Mouse (Mus musculus): ENCODE data around the gene Pdcd5. TPM values are rescaled to one million over a fixed set of nuclear protein-coding genes. Genes with fewer than 3 reads are reported as not detected.

Pdcd5 gene
- 257 and 263 TPM in 2 replicates for polyA plus RNA-seq (2016; fragmentation: Nextera tagmentation; extraction: Ambion mirVana)

DNA sequence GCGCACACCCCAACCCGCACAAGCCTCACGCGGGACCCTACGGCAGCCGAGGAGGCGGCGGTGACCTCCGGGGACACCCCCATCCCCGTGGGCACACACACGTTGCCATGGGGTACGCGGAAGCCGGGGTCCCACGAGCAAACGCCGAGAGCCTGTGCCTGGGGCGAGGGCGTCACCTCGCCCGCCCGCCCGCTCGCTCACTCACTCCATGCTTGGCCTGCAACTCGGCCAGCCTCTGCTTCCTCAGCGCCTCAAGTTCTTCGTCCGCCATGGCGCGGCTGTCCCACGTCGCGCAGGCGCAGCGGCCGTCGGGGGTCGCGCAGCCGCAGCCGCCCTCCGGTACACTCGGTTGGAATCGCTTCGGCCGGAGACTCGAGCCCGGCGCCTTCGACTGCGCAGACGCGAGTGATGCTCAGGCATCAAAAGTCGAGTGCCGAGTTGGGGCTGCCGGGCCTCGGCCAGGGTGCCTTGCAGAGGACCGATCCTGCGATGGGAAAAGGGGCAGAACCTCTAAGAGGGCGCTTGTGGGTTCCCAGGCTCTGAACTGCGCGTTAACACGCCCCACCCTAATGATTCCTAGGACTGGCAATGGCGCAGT lies at the start of gene Pdcd5:
Gene Pdcd5 (minus strand): TSS at position 421 of the 598 bp plus-strand sequence.
- Histone ChIP-seq H3K9ac (peak within 1 kb of the TSS; percentile 96), H3K36me3 (peaks cover 29% of the 10 kb centered on the region), H3K9me3 (replicated peaks) (no peaks in the 10 kb centered on the region), H3K27me3 (no peaks in the 10 kb centered on the region), H3K27ac (peak within 1 kb of the TSS; percentile 81), H3K4me2 (replicated peaks) (peak within 1 kb of the TSS; percentile 71), H3K4me3 (peak within 1 kb of the TSS; percentile 96), H3K4me1 (0 out of 2 replicates have a peak, but pooled peaks cover 2% of the 10 kb centered on the region)
- WGBS = under 1% methylated on average over 62 of the region's 64 CpGs
- ATAC-seq (ENCODE audit: low FRiP score) = peak; percentile 92

DNA sequence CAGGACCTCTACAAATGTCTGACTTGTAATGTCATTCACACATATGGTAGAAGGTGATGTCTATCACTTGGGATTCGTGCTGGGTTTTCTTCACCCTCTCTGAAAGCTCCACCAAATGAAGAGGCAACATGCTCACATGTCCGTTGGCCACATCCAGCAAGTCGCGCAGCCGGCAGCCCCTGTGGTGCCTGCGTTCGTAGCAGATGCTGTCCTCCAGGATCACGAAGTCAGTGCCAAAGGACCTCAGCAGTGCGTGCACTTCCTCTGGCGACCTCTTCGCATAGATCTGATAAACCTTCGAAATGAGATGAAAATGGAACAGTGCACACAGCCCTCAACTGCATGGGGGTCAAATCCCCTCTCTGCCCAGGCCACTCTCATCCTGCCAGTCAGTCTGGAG lies 45.3 kb upstream of the Pdcd5 start:
- H3K36me3 ChIP-seq = peaks cover 30% of the 10 kb centered on the region
- no peak overlapping the region for H3K9ac ChIP-seq
- 92% methylated on average over 12 of the region's 12 CpGs for WGBS
- no peak for ATAC-seq (ENCODE audit: low FRiP score)
- no peaks in the 10 kb centered on the region for H3K9me3 ChIP-seq (replicated peaks)
- no peaks in the 10 kb centered on the region for H3K27me3 ChIP-seq
- no peak overlapping the region for H3K4me2 ChIP-seq (replicated peaks)
- H3K4me3 ChIP-seq = no peak overlapping the region
- H3K27ac ChIP-seq = no peak overlapping the region
- peaks cover 4% of the 10 kb centered on the region for H3K4me1 ChIP-seq

DNA sequence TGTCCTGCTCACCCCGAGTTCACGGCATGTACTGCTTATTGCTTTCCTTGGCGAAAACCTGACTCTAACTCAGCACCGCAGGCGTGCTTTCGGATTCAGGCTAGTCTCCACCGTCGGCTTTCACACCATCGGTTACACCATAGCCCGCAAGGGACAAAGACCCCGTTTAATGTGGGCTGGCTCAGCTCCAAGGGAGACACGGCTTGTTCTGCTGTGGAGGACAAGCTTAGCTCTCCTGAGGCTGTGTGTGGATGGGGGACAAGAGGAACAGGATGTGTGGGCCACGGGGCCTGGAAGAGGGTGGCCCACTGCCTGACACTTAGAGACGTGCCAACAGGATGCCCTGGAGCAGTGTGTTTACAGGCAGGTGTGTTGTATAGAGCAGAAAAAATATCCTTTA lies 44.8 kb upstream of the Pdcd5 start:
- Histone ChIP-seq H3K9me3 (replicated peaks) (no peaks in the 10 kb centered on the region), H3K27me3 (no peaks in the 10 kb centered on the region), H3K4me1 (peaks cover 9% of the 10 kb centered on the region), H3K9ac (no peak overlapping the region), H3K4me3 (no peak overlapping the region), H3K27ac (no peak overlapping the region), H3K4me2 (replicated peaks) (no peak overlapping the region), H3K36me3 (peaks cover 30% of the 10 kb centered on the region)
- 79% methylated on average over 14 of the region's 14 CpGs for WGBS
- 0 out of 2 replicates have a peak, but pooled peaks have one; percentile 42 for ATAC-seq (ENCODE audit: low FRiP score)

GRCm38 (mm10) chr7:35688781-35689349 lies 41.5 kb upstream of the Pdcd5 start:
- 89% methylated on average over 11 of the region's 11 CpGs for WGBS
- no peak for ATAC-seq (ENCODE audit: low FRiP score)
- H3K27ac ChIP-seq = no peak overlapping the region

DNA sequence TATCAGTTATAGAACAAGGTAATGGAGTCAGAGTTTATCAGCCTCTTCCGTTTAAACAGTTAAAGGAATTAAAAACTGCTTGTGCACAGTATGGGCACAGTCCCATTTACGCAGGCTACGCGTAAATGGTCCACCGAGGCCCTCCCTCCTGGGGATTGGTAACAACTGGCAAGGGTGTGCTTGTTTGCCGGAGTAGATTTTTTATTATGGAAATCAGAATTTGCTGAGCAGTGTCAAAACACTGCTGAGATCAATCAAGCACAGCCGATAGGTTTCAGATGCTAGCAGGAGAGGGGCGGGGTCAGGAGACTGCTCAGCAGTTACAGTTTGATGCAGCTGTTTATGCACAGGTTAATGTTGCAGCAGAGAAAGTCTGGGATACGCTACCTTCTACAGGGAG lies 41.0 kb upstream of the Pdcd5 start:
- H3K4me3 ChIP-seq = no peak overlapping the region
- ATAC-seq (ENCODE audit: low FRiP score) = no peak
- no peak overlapping the region for H3K27ac ChIP-seq
- no peaks in the 10 kb centered on the region for H3K27me3 ChIP-seq
- WGBS = 47% methylated on average over 9 of the region's 9 CpGs
- H3K9ac ChIP-seq = no peak overlapping the region
- H3K4me1 ChIP-seq = peaks cover 22% of the 10 kb centered on the region
- H3K36me3 ChIP-seq = peaks cover 8% of the 10 kb centered on the region
- no peak overlapping the region for H3K4me2 ChIP-seq (replicated peaks)
- no peaks in the 10 kb centered on the region for H3K9me3 ChIP-seq (replicated peaks)

More at GRCm38 (mm10) chr7:35688781-35689349, 41.5 kb upstream of the Pdcd5 start:
- H3K9ac ChIP-seq = no peak overlapping the region
- H3K27me3 ChIP-seq = no peaks in the 10 kb centered on the region
- no peaks in the 10 kb centered on the region for H3K9me3 ChIP-seq (replicated peaks)
- H3K4me2 ChIP-seq (replicated peaks) = no peak overlapping the region
- H3K4me1 ChIP-seq = peaks cover 20% of the 10 kb centered on the region
- H3K4me3 ChIP-seq = no peak overlapping the region
- peaks cover 8% of the 10 kb centered on the region for H3K36me3 ChIP-seq

DNA sequence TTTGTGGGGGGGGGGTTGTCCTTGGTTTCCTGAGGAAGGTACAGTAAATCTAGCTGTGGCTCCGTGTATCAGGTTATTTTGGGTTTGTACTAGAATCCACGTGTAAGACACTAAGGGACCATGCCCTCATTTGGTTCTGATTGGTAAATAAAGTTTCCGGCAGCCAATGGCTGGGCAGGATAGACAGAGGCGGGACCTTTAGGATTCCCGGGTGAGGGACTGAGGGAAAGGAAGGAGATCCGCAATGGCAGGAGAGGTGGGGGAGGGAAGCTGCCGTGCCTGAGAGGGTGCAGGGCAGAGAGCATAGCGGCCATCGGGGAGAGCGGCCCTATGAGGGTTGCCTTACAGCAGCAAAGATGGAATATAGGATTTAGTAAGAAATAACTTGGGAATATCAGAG lies 39.9 kb upstream of the Pdcd5 start:
- Histone ChIP-seq H3K9me3 (replicated peaks) (no peaks in the 10 kb centered on the region), H3K4me3 (no peak overlapping the region), H3K27ac (no peak overlapping the region), H3K4me2 (replicated peaks) (peak overlapping the region; percentile 19), H3K4me1 (peaks cover 22% of the 10 kb centered on the region), H3K27me3 (no peaks in the 10 kb centered on the region), H3K9ac (no peak overlapping the region), H3K36me3 (peaks cover 8% of the 10 kb centered on the region)
- no peak for ATAC-seq (ENCODE audit: low FRiP score)
- 30% methylated on average over 10 of the region's 10 CpGs for WGBS

GRCm38 (mm10) chr7:35686756-35687155 lies 39.4 kb upstream of the Pdcd5 start:
- peak overlapping the region; percentile 19 for H3K4me2 ChIP-seq (replicated peaks)
- no peak overlapping the region for H3K27ac ChIP-seq
- no peak overlapping the region for H3K9ac ChIP-seq
- no peaks in the 10 kb centered on the region for H3K27me3 ChIP-seq
- H3K4me3 ChIP-seq = no peak overlapping the region
- H3K9me3 ChIP-seq (replicated peaks) = no peaks in the 10 kb centered on the region
- peaks cover 8% of the 10 kb centered on the region for H3K36me3 ChIP-seq
- ATAC-seq (ENCODE audit: low FRiP score) = no peak
- WGBS = 26% methylated on average over 13 of the region's 13 CpGs
- H3K4me1 ChIP-seq = peaks cover 22% of the 10 kb centered on the region

- Histone ChIP-seq H3K9ac (no peak overlapping the region), H3K36me3 (peaks cover 8% of the 10 kb centered on the region; the same call in 1 of the 2 replicates), H3K4me1 (peaks cover 22% of the 10 kb centered on the region), H3K4me3 (no peak overlapping the region), H3K27me3 (no peaks in the 10 kb centered on the region), H3K4me2 (replicated peaks) (no peak overlapping the region), H3K9me3 (replicated peaks) (no peaks in the 10 kb centered on the region), H3K27ac (no peak overlapping the region)
- no peak for ATAC-seq (ENCODE audit: low FRiP score)
- WGBS = 72% methylated on average over 11 of the region's 11 CpGs
These were observed 38.9 kb upstream of the Pdcd5 start for GRCm38 (mm10) chr7:35686216-35686615.

DNA sequence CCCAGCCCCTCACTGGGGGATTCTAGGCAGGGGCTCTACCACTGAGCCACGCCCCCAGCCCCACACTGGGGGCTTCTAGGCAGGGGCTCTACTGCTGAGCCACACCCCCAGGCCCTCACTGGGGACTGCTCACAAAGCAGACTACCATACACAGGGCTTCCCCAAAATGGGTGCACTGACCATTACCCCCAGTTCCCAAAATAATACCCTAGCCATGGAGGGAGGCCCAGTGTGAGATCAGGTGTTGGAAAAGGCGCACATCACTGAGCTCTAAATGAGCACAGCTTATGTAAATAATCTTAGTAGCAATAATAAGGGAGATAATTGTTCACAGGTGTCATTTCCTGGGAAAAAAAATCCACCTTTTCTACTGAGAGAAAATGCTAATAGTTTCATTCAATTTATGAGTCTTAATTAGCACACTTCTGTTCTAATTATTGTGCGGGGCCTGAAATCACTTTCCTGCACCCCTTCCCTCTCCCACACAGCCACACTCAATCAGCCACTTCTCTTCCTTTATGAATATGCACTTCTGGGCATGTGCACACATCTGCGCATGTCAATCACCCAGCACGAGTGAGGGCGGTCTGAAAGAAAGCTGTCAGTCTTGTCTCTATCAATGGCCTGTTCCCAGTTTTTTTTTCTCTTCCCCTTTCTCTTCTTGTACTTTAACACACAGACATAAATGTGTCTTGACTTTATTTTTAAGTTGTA lies 36.2 kb upstream of the Pdcd5 start:
- H3K9me3 ChIP-seq (replicated peaks) = no peaks in the 10 kb centered on the region
- no peak overlapping the region for H3K27ac ChIP-seq
- WGBS = 78% methylated on average over 6 of the region's 6 CpGs
- no peak overlapping the region for H3K9ac ChIP-seq
- H3K4me2 ChIP-seq (replicated peaks) = no peak overlapping the region
- H3K4me1 ChIP-seq = peaks cover 22% of the 10 kb centered on the region
- no peaks in the 10 kb centered on the region; the same call in 1 of the 2 replicates for H3K36me3 ChIP-seq
- H3K27me3 ChIP-seq = no peaks in the 10 kb centered on the region
- ATAC-seq (ENCODE audit: low FRiP score) = no peak
- no peak overlapping the region for H3K4me3 ChIP-seq

DNA sequence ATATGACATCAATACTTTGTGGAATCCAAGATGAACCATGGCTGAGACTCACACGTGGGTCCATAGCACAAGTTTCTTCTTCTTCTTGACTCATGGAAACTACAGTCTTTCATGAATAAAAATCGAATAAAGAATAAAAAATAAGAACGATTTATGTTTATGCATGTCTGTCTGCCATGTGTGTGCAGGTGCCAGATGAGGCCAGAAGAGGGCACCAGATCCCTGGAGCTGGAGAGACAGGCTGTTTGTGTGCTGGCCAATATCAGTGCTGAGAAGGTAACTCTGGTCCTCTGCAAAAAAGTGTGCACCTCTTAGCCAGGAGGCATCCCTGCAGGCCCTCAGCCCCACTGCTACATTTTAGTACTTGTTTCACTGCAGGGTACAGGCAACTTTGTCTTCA lies 34.2 kb upstream of the Pdcd5 start:
- Histone ChIP-seq H3K4me2 (replicated peaks) (no peak overlapping the region), H3K27me3 (no peaks in the 10 kb centered on the region), H3K4me3 (no peak overlapping the region), H3K9me3 (replicated peaks) (no peaks in the 10 kb centered on the region), H3K36me3 (no peaks in the 10 kb centered on the region; the same call in 1 of the 2 replicates), H3K4me1 (peaks cover 10% of the 10 kb centered on the region), H3K9ac (no peak overlapping the region), H3K27ac (no peak overlapping the region)
- WGBS = 74% methylated on average over 3 of the region's 3 CpGs
- ATAC-seq (ENCODE audit: low FRiP score) = no peak

DNA sequence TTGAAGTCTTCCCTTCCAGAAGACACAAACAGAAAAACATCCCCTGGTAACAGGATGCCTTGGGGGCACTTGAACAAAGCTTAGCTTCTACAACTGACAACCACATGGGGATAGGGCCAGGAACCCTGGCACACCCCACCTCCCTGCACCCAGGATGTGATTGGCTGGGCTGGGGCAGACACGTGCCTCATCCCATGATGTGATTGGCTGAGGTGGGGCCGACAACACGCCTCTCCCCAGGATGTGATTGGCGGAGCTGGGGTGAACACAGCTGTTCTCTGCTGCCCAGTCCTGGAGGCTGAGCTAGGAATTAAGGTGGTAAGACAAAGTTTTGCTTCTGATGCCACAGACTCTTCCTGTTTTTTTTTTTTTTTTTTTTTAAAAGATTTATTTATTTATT lies 31.7 kb upstream of the Pdcd5 start:
- H3K9me3 ChIP-seq (replicated peaks) = no peaks in the 10 kb centered on the region

More for the DNA sequence above, 31.7 kb upstream of the Pdcd5 start:
- ATAC-seq (ENCODE audit: low FRiP score) = no peak
- 72% methylated on average over 4 of the region's 4 CpGs for WGBS
- Histone ChIP-seq H3K27ac (no peak overlapping the region), H3K4me2 (replicated peaks) (no peak overlapping the region), H3K36me3 (no peaks in the 10 kb centered on the region), H3K4me1 (0 out of 2 replicates have a peak, but pooled peaks cover 2% of the 10 kb centered on the region), H3K27me3 (no peaks in the 10 kb centered on the region), H3K4me3 (no peak overlapping the region), H3K9ac (no peak overlapping the region)

Data from hindbrain, embryonic 12.5 days (tissue).